Mouse (Mus musculus): Measurements from ENCODE around the gene Serpinb6d.

Serpinb6d gene

DNA sequence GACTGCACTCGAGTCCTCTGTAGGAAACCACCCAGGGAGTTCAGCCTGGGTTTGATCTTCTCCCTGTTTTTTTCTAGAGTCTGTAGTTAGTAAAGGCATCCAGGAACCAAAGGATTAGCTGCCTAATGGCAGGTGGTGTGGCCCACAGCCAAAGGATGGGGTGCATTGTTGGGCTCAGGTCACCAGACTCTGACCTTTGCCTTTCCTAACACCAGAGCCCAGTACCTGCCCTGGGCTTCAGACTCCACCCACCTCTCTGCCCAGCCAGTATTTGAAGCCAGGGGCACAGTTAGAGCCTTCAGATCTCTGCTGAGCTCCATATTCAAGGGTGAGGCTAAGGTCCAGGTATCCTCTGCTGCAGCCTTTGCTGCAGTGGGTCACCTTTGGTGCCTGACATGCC is at the start of gene Serpinb6d:
Serpinb6d (plus strand) TSS at position 301 of the 400 bp plus-strand sequence.
- DNase-seq = no peak

DNA sequence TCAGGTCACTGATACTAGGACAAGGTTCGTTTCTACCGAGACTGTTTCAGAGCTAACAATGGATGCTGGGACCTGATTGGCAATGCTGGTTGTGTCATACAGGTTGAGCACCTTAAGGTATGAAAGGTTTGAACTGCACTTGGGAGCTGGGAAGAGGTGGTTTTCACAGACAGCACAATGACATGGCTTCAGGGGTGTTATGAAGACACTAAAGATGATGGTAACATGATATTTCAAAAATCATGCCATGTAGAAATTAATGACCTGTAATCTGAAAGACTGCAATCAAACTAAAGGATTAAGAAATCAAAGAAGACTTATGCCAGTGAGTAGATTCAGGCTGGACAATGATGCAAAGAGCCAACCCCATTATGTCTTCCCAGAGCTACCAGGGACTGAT is 38.3 kb upstream of the Serpinb6d start:
- DNase-seq = no peak

- no peak for DNase-seq
Measured at GRCm38 (mm10) chr13:33642540-33642939, 18.7 kb upstream of the Serpinb6d start.

GRCm38 (mm10) chr13:33662550-33662949 is 1.3 kb downstream of the Serpinb6d start:
- no peak for DNase-seq

GRCm38 (mm10) chr13:33720296-33720695 is 59.1 kb downstream of the Serpinb6d start:
- no peak for DNase-seq
